Mouse (Mus musculus) small intestine, adult 2 months (tissue): ENCODE measurements around the gene Ccr10. TPM values are rescaled to one million over a fixed set of nuclear protein-coding genes. Genes with fewer than 3 reads are reported as not detected.
"Not testable (repeated sequence)": the region's sequence is repeated elsewhere in the genome, so short reads cannot be mapped to it uniquely, and the experiment has no call there.

Experiments used
- H3K27ac ChIP-seq: fragments of 200-500 bp; 2 replicates; pipeline ENCODE4 v1.5.1; 2012; ENCODE audit warnings: low read depth, low read length, control low read depth, inconsistent platforms; ENCODE audit not compliant: insufficient read depth
- H3K27me3 ChIP-seq: fragments of 200-500 bp; 2 replicates; pipeline ENCODE4 v1.6.1; 2012; ENCODE audit warnings: mild to moderate bottlenecking, moderate library complexity, low read length, inconsistent platforms; ENCODE audit not compliant: control insufficient read depth, insufficient read depth
- H3K36me3 ChIP-seq: fragments of 200-500 bp; 2 replicates; pipeline ENCODE4 v1.6.1; 2012; ENCODE audit warnings: mild to moderate bottlenecking, low read length, control low read depth, inconsistent platforms; ENCODE audit not compliant: control insufficient read depth, insufficient read depth
- H3K4me1 ChIP-seq: fragments of 200-500 bp; 2 replicates; pipeline ENCODE4 v1.6.1; 2012; ENCODE audit warnings: low read length, inconsistent platforms, mixed read lengths; ENCODE audit not compliant: control insufficient read depth, insufficient read depth, insufficient read length
- H3K4me3 ChIP-seq: fragments of 200-500 bp; 2 replicates; pipeline ENCODE4 v1.5.1; 2012; ENCODE audit warnings: low read depth, mild to moderate bottlenecking, control low read depth, inconsistent platforms, low read length, moderate library complexity
- CTCF ChIP-seq: fragments of 200-500 bp; IDR thresholded peaks from 2 replicates; pipeline ENCODE4 v1.5.1; 2012; ENCODE audit warnings: low read depth, mild to moderate bottlenecking, control low read depth, inconsistent platforms, low read length, moderate library complexity, mixed read lengths; ENCODE audit not compliant: insufficient replicate concordance, insufficient read length; ENCODE audit errors: extremely low read depth
- POLR2A ChIP-seq: fragments of 200-500 bp; IDR thresholded peaks from 2 replicates; pipeline ENCODE4 v1.6.1; 2012; ENCODE audit warnings: low read depth, mild to moderate bottlenecking, control low read depth, inconsistent platforms, low read length, moderate library complexity
- WGBS: fragments of 180-500 bp; shearing (Covaris S2); methylation state at CpG from one replicate; pipeline ENCODE4 v1.1.7; 2018; 5-methylcytosine and 5-hydroxymethylcytosine counted together
- polyA plus RNA-seq: library from polyadenylated mRNA; depleted of rRNA; stranded (reverse); fragments of >200 nt; gene quantifications from 2 replicates; pipeline ENCODE4 v1.2.3, GENCODE M21; 2012; rRNA removed

Gene Ccr10
- polyA plus RNA-seq, 1 experiment: 25.7 TPM

GRCm38 (mm10) chr11:101127075-101127474, 48.2 kb downstream of the Ccr10 start:
- Histone ChIP-seq H3K36me3 (peaks cover 12% of the 10 kb centered on the region), H3K27me3 (no peaks in the 10 kb centered on the region), H3K4me1 (peaks cover 6% of the 10 kb centered on the region), H3K27ac (no peak overlapping the region), H3K4me3 (no peak overlapping the region)
- WGBS: 100% methylated on average over 1 of the region's 1 CpGs
- peak; percentile 12; the same call in 1 of the 2 replicates for TF ChIP-seq CTCF
- no peak for TF ChIP-seq POLR2A

GRCm38 (mm10) chr11:101125008-101125407, 50.2 kb downstream of the Ccr10 start:
- H3K36me3 ChIP-seq: peaks cover 12% of the 10 kb centered on the region
- H3K4me1 ChIP-seq, H3K27ac ChIP-seq, H3K27me3 ChIP-seq, H3K4me3 ChIP-seq: not testable (repeated sequence)
- 95% methylated on average over 9 of the region's 9 CpGs for WGBS

- not testable (repeated sequence) for H3K27me3 ChIP-seq, H3K4me3 ChIP-seq, H3K27ac ChIP-seq, H3K4me1 ChIP-seq
- 95% methylated on average over 8 of the region's 8 CpGs for WGBS
- peaks cover 12% of the 10 kb centered on the region for H3K36me3 ChIP-seq
These were observed 50.7 kb downstream of the Ccr10 start for GRCm38 (mm10) chr11:101124494-101124893.

Other genes starting within 250 kb of the Ccr10 start
- 55.2 and 106 TPM in 2 replicates for gene Stat3, start 235.9 kb downstream of the Ccr10 start, polyA plus RNA-seq
- gene Cavin1, start 204.6 kb downstream of the Ccr10 start, polyA plus RNA-seq: 27.4 and 42.8 TPM in 2 replicates
- 43.5 and 69.5 TPM in 2 replicates for gene Atp6v0a1, start 166.0 kb downstream of the Ccr10 start, polyA plus RNA-seq
- gene Naglu, start 105.4 kb downstream of the Ccr10 start, polyA plus RNA-seq: 11.8 and 19.1 TPM in 2 replicates
- gene Hsd17b1, start 97.0 kb downstream of the Ccr10 start, polyA plus RNA-seq: 0.20 and 0.28 TPM in 2 replicates
- 26.3 and 38.9 TPM in 2 replicates for gene Coasy, start 92.9 kb downstream of the Ccr10 start, polyA plus RNA-seq
- 54.1 and 100 TPM in 2 replicates for gene Mlx, start 88.2 kb downstream of the Ccr10 start, polyA plus RNA-seq
- 0.22 and 0.46 TPM in 2 replicates for gene Psmc3ip, start 80.0 kb downstream of the Ccr10 start, polyA plus RNA-seq
- 27.3 and 55.0 TPM in 2 replicates for gene Retreg3, start 55.5 kb downstream of the Ccr10 start, polyA plus RNA-seq
- 13.2 and 16.2 TPM in 2 replicates for gene Tubg1, start 55.5 kb downstream of the Ccr10 start, polyA plus RNA-seq
- gene Tubg2, start 19.5 kb downstream of the Ccr10 start, polyA plus RNA-seq: 1.1 and 2.2 TPM in 2 replicates
- 2.7 and 2.8 TPM in 2 replicates for gene Cntnap1, start 4.9 kb downstream of the Ccr10 start, polyA plus RNA-seq
- 33.0 and 84.5 TPM in 2 replicates for gene Plekhh3, start 4.1 kb downstream of the Ccr10 start, polyA plus RNA-seq
- 7.9 and 20.0 TPM in 2 replicates for gene Ezh1, start 51.0 kb upstream of the Ccr10 start, polyA plus RNA-seq
- gene Ramp2, start 70.6 kb upstream of the Ccr10 start, polyA plus RNA-seq: 15.1 and 25.8 TPM in 2 replicates
- 28.9 and 64.8 TPM in 2 replicates for gene Vps25, start 78.3 kb upstream of the Ccr10 start, polyA plus RNA-seq
- gene Wnk4, start 85.1 kb upstream of the Ccr10 start, polyA plus RNA-seq: 3.0 and 7.9 TPM in 2 replicates
- 0.09 and 0.20 TPM in 2 replicates for gene Cntd1, start 103.6 kb upstream of the Ccr10 start, polyA plus RNA-seq
- 174 and 479 TPM in 2 replicates for gene Coa3, start 103.7 kb upstream of the Ccr10 start, polyA plus RNA-seq
- 157 and 163 TPM in 2 replicates for gene Becn1, start 126.8 kb upstream of the Ccr10 start, polyA plus RNA-seq
- gene Psme3, start 140.8 kb upstream of the Ccr10 start, polyA plus RNA-seq: 19.9 and 36.7 TPM in 2 replicates
- gene Aoc2, start 149.6 kb upstream of the Ccr10 start, polyA plus RNA-seq: 2.7 and 5.9 TPM in 2 replicates
- gene Aoc3, start 155.2 kb upstream of the Ccr10 start, polyA plus RNA-seq: 6.6 and 8.9 TPM in 2 replicates
- gene G6pc, start 192.1 kb upstream of the Ccr10 start, polyA plus RNA-seq: 8.8 and 9.7 TPM in 2 replicates
- gene Aarsd1, start 242.2 kb upstream of the Ccr10 start, polyA plus RNA-seq: 8.5 and 10.8 TPM in 2 replicates
- gene Gm27029, start 249.4 kb upstream of the Ccr10 start, polyA plus RNA-seq: 0.11 TPM in 1 of 2 replicates, not detected in the other
- gene Rundc1, start 249.6 kb upstream of the Ccr10 start, polyA plus RNA-seq: 15.4 and 23.7 TPM in 2 replicates
- 0.51 and 0.89 TPM in 2 replicates for gene Ptges3l, start 249.9 kb upstream of the Ccr10 start, polyA plus RNA-seq